Mouse (Mus musculus): ENCODE results near the gene Ebf3.

- TF ChIP-seq POLR2A (IDR thresholded peaks at IDR 0.05; ENCODE audit: insufficient read length, low read depth) (no peak), TCF12 (IDR thresholded peaks at IDR 0.05; ENCODE audit: insufficient read depth, poor library complexity, severe bottlenecking) (no peak), E2F4 (IDR thresholded peaks at IDR 0.05; ENCODE audit: insufficient read depth) (no peak)
These were observed 1.4 kb downstream of the Ebf3 start for GRCm38 (mm10) chr7:137312933-137313182.

All from myocyte (in vitro differentiated cells).